Mouse (Mus musculus) WW6 (cell line): ENCODE measurements around the gene Enox1.

Experiments used
- DNase-seq: peaks from one replicate; pipeline ENCODE4 v3.0.0-alpha.2; 2013; ENCODE audit warnings: low read depth, low spot score

Enox1 gene

GRCm38 (mm10) chr14:77673138-77673537 lies 516.6 kb downstream of the Enox1 start:
- DNase-seq, result no peak

GRCm38 (mm10) chr14:77677951-77678350 lies 521.4 kb downstream of the Enox1 start:
- no peak for DNase-seq

- no peak for DNase-seq
Measured at GRCm38 (mm10) chr14:77679877-77680276, 523.3 kb downstream of the Enox1 start.

GRCm38 (mm10) chr14:77682888-77683555 lies 526.5 kb downstream of the Enox1 start:
- DNase-seq, result no peak

DNA sequence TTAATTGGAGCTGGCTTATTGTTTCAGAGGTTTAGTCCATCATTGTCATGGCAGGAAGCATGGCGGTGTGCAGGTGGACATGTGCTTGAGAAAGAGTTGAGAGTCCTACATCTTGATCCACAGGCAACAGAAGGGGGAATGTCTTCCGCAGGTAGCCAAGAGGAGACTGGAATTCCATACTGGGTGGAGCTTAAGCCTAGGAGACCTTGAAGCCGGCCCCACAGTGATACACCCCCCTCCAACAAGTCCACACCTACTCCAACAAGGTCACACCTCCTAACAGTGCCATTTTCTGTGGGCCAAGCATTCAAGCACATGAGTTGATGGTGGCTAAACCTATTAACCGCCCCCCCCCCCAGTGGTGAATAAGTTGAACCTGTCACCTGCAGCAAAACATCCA lies 533.3 kb downstream of the Enox1 start:
- DNase-seq, result no peak

DNA sequence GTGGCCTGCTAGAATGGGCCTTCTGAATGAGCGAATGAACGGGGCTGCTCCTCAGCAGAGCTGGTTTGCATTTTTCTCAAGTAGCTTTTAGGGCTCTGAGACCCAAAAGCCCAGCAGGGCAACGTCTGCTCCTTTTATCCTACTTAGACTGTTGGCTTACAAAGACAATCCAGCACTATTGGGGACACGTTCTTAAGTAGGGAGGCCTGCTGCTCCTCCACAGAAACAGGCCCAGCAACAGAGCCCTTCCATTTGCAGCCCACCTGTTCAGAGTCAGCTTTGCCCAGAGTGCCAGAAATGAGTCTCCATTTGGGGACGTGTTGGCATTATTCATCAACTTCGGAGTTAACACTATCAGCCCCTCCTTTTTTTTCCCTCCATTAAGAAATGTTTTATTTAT lies 548.4 kb downstream of the Enox1 start:
- no peak for DNase-seq

DNA sequence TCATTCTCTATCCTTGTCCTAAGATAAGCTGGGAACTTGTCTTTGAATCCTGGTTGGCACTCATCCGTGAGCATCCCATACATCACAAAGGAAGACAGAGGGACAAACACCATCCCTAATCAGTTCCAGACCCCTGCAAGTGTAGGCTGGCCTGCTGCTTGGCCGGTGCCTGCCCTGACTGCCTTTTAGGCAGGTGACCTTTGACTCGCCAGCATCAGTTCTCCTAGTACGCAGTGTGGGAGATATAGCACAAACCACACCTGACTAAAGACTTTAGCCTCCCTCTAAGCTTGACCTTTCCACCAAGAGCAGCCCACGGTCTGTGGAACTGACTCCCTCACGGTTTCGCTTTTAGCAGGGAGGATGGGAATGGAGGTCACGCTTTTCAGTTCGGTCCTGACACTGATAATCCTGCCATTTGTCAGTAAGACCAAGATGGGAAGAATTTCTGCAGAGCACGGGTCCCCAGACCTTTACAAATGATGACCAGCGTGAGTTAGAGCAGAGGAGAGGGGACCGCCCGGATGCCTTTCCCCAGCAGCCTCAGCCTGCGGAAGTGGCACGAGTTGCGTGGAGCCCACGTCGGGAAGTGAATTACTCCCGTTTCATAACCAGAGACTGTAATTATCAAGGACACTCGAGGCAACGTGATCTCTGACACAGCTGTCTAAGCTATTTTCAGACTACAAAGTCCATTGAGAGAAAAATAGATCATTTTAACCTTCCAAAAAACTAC lies 550.1 kb downstream of the Enox1 start:
- no peak for DNase-seq

- no peak for DNase-seq
Measured at GRCm38 (mm10) chr14:77707279-77707678, 550.7 kb downstream of the Enox1 start.

DNA sequence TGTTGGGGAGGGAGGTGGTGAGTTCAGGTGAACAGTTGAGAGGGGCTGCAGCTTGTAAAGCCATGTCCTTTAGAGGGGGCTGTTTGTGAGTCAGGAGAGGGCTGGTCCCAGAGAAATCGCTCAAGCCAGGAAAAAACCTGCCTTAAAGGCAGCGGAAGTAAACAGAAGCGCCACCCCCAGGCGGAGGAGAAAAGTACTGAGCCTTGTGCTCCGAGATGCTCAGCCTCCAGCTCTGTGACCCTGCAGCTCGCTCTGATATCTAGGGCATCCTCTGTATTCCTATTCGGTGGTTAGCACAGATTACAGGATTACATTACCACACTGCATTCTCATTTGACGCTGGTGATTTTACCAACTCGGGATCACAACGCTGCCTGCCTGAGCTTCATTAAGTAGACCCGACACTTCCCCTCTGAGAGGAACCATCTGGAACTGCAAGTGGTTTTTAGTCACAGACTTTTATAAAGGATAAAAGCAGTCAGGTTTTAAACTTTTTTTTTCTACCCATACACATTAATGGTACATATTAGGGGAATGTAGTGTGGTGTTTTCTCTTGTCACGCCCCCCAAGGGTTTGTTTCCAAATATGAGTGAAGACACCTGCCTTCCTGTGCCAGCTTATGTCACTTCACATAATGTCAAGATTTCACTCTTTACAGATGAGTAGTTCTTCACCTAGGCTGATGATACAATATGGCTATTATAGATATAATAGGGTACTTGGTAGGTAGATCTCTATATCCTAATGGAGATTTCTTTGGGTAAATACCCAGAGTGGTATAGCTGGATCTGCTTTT lies 552.0 kb downstream of the Enox1 start:
- DNase-seq, result no peak

GRCm38 (mm10) chr14:77714931-77715535 lies 558.5 kb downstream of the Enox1 start:
- DNase-seq, result no peak

DNA sequence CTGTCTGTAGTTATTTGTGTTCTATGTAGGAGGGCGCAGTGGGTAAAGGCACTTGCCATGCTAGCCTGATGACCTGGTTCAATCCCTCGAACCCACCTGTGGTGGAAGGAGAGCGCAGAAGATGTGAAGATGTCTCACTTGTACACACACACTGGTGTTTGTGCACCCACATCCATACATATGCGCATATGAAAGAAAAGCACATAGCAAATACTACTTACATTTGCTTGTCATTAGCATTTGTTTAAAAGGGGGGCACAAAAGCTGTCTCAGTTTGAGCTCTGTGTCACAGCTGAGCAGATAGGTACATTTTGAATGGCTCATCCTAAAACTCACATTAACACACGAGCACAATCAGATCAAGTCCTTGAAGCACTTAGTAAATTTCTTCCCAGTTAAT lies 560.4 kb downstream of the Enox1 start:
- no peak for DNase-seq

DNA sequence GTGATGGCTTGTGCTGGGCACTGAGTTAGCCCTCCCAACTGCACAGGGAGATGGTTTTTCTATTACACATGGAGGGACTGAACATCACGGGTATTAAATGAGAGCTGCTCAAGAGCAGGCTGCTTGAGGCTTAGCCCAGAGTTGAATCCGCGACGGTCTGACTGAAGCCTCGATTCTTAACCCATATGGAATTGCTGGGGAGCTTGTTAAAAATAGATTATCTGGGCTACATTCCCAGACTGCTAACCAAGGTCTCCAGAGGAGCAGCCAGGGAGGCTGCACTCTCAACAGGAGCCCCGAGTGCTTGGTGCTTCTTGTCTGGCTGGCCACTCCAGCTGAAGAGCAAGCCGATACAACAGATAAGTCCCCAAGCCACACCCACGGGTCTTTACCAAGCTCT lies 562.3 kb downstream of the Enox1 start:
- DNase-seq, result no peak

GRCm38 (mm10) chr14:77738056-77738455 lies 581.5 kb downstream of the Enox1 start:
- DNase-seq, result no peak

GRCm38 (mm10) chr14:77738751-77739365 lies 582.3 kb downstream of the Enox1 start:
- DNase-seq, result no peak

GRCm38 (mm10) chr14:77739376-77739775 lies 582.8 kb downstream of the Enox1 start:
- no peak for DNase-seq

DNA sequence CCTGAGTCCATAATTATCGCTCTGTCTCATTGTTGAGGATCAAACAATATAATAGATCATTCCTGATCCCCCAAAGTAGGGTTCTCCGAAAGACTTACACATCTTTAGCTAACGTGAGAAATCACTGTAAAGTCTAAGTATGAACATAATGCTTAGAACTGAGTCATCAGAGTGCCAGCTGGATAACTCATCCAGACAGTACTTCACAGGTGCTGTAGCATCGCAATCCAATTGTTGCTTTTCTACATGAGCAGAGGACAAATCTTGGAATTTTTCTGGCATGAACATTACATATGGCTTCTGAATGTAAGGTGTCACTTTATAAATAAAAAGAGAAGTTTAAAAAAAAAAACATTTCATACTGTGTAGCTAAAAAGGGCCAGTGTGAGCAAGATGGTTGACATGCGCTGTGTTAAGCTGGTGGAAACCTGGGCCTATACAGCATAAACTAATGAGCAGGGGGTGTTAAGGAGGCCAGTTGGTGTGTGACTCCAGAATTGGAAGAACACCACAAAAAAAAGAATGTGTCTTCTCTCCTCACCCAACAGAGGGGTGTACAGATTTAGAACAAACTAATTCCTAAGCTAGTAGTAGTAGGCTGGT lies 588.2 kb downstream of the Enox1 start:
- DNase-seq, result no peak

DNA sequence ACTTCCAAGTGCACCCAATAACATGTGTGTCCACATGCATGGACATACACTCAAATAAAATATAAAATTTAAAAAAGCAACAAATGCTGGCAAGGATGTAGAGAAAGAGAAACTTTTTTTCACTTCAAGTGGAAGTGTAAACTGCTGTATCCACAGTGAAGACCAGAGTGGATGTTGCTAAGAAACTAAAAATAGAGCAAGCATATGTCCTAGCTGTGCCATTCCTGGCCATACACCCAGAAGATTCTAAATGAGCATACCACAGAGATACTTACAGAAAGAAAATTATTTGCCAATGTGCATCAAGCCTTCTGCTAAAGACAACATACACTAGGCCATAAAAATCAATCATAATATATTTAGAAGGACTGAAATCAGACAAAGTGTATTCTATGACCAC lies 592.4 kb downstream of the Enox1 start:
- DNase-seq, result no peak
